Mouse (Mus musculus) left cerebral cortex, adult 18-20 months (tissue): ENCODE data around the gene Rrm2. TPM values are rescaled to one million over a fixed set of nuclear protein-coding genes. Genes with fewer than 3 reads are reported as not detected.

Source experiments
- DNase-seq, 2 experiments: peaks; one replicate each; pipeline ENCODE4 v3.0.0; 2021 to 2022; ENCODE audit warnings: low spot score in 2 of 2, mixed read lengths in 1 of 2
- total RNA-seq, 2 experiments: library from RNA; stranded (reverse); gene quantifications; 2 replicates each; pipeline ENCODE4 v1.2.3; 2021

Rrm2 gene
- total RNA-seq, 2 experiments from 2014 or later = 1.2 to 1.4 TPM

- DNase-seq = no peak
Measured at GRCm38 (mm10) chr12:24746579-24747296, 38.7 kb downstream of the Rrm2 start.

GRCm38 (mm10) chr12:24747297-24747696 is 39.3 kb downstream of the Rrm2 start:
- DNase-seq = no peak

GRCm38 (mm10) chr12:24750521-24750920 is 42.5 kb downstream of the Rrm2 start:
- no peak for DNase-seq

- DNase-seq = no peak
Measured at GRCm38 (mm10) chr12:24753680-24754079, 45.6 kb downstream of the Rrm2 start.

- DNase-seq = no peak
Measured at GRCm38 (mm10) chr12:24754693-24755092, 46.7 kb downstream of the Rrm2 start.

GRCm38 (mm10) chr12:24755471-24755870 is 47.4 kb downstream of the Rrm2 start:
- DNase-seq = no peak

- DNase-seq = no peak
Measured at GRCm38 (mm10) chr12:24757387-24757786, 49.3 kb downstream of the Rrm2 start.

GRCm38 (mm10) chr12:24758374-24758773 is 50.3 kb downstream of the Rrm2 start:
- DNase-seq = peak in 1 of 2 experiments; percentile 10

GRCm38 (mm10) chr12:24762253-24762652 is 54.2 kb downstream of the Rrm2 start:
- DNase-seq = no peak

Other genes with a start within 250 kb of the Rrm2 start
- gene Taf1b, start 209.9 kb upstream of the Rrm2 start, total RNA-seq = 10 to 100 TPM; 28.3 to 29.6 TPM
- 10 to 100 TPM; 10.8 to 14.2 TPM for gene Grhl1, start 136.0 kb upstream of the Rrm2 start, total RNA-seq
- 1 to 10 TPM; 5.7 to 5.9 TPM for gene Klf11, start 57.0 kb upstream of the Rrm2 start, total RNA-seq
- gene Cys1, start 26.4 kb upstream of the Rrm2 start, total RNA-seq = 10 to 100 TPM; 18.0 to 19.7 TPM
- 10 to 100 TPM; 85.0 to 94.7 TPM for gene Mboat2, start 122.6 kb downstream of the Rrm2 start, total RNA-seq